Mouse (Mus musculus) hindbrain, embryonic 16.5 days (tissue): ENCODE data around the gene Cotl1. TPM values are rescaled to one million over a fixed set of nuclear protein-coding genes. Genes with fewer than 3 reads are reported as not detected.

Experiments
- ATAC-seq: fragments of 200-750 bp; cut with Nextera tagmentation; 2 replicates; pipeline ENCODE4 v1.8.0; 2017; ENCODE audit warnings: moderate TSS enrichment, moderate library complexity
- H3K27ac ChIP-seq: fragments of 300-500 bp; sonication (generic); 2 replicates; pipeline ENCODE4 v1.5.1; 2014; ENCODE audit warnings: low read depth, mild to moderate bottlenecking, control low read depth, low read length, moderate library complexity
- H3K27me3 ChIP-seq: fragments of 300-500 bp; sonication (generic); replicated peaks from 2 replicates; pipeline ENCODE4 v1.6.1; 2014; ENCODE audit warnings: low read length; ENCODE audit not compliant: control insufficient read depth, insufficient read depth
- H3K36me3 ChIP-seq: fragments of 300-500 bp; sonication (generic); 2 replicates; pipeline ENCODE4 v1.6.1; 2014; ENCODE audit warnings: mild to moderate bottlenecking, low read length, moderate library complexity, mixed read lengths; ENCODE audit not compliant: control insufficient read depth, insufficient read depth
- H3K4me1 ChIP-seq: fragments of 300-500 bp; sonication (generic); 2 replicates; pipeline ENCODE4 v1.6.1; 2014; ENCODE audit warnings: low read depth, low read length; ENCODE audit not compliant: control insufficient read depth, insufficient read depth
- H3K4me2 ChIP-seq: fragments of 300-500 bp; sonication (generic); 2 replicates; pipeline ENCODE4 v1.6.1; 2014; ENCODE audit warnings: mild to moderate bottlenecking, low read length, control low read depth, moderate library complexity
- H3K4me3 ChIP-seq: fragments of 300-500 bp; sonication (generic); 2 replicates; pipeline ENCODE4 v1.5.1; 2014; ENCODE audit warnings: mild to moderate bottlenecking, low read length, control low read depth, moderate library complexity
- H3K9ac ChIP-seq: fragments of 300-500 bp; sonication (generic); 2 replicates; pipeline ENCODE4 v1.6.1; 2014; ENCODE audit warnings: low read depth, mild to moderate bottlenecking, control low read depth, low read length, moderate library complexity
- H3K9me3 ChIP-seq: fragments of 300-500 bp; sonication (generic); 2 replicates; pipeline ENCODE4 v1.6.1; 2014; ENCODE audit warnings: mild to moderate bottlenecking, low read length, moderate library complexity; ENCODE audit not compliant: control insufficient read depth
- WGBS: fragments of 180-500 bp; shearing (Covaris S2); extraction: QIAGEN DNeasy Blood & Tissue Kit; methylation state at CpG from one replicate; pipeline ENCODE4 v1.1.7; 2014; 5-methylcytosine and 5-hydroxymethylcytosine counted together
- polyA plus RNA-seq: library from polyadenylated mRNA; unstranded; fragments of >200 nt; fragmentation: Nextera tagmentation; extraction: Ambion mirVana; gene quantifications from 2 replicates; pipeline ENCODE4 v1.2.1, GENCODE M21; 2015

Cotl1 gene
- polyA plus RNA-seq, 1 experiment from 2014 or later, result 112 TPM

- H3K27me3 ChIP-seq, result no peaks in the 10 kb centered on the region
- 83% methylated on average over 5 of the region's 5 CpGs for WGBS
- H3K27ac ChIP-seq, result no peak overlapping the region
- no peaks in the 10 kb centered on the region for H3K9me3 ChIP-seq
- no peak overlapping the region for H3K4me2 ChIP-seq
- H3K4me3 ChIP-seq, result no peak overlapping the region
- H3K9ac ChIP-seq, result no peak overlapping the region
- ATAC-seq, result no peak
- H3K4me1 ChIP-seq, result peaks cover 35% of the 10 kb centered on the region
- peaks cover 4% of the 10 kb centered on the region; the same call in 1 of the 2 replicates for H3K36me3 ChIP-seq
Observed at GRCm38 (mm10) chr8:119826982-119827381, 13.4 kb downstream of the Cotl1 start.

- no peak overlapping the region for H3K9ac ChIP-seq
- H3K9me3 ChIP-seq, result no peaks in the 10 kb centered on the region
- no peaks in the 10 kb centered on the region for H3K27me3 ChIP-seq
- ATAC-seq, result no peak
- no peak overlapping the region for H3K27ac ChIP-seq
- no peak overlapping the region for H3K4me2 ChIP-seq
- H3K36me3 ChIP-seq, result peaks cover 7% of the 10 kb centered on the region
- 89% methylated on average over 19 of the region's 19 CpGs for WGBS
- H3K4me1 ChIP-seq, result peaks cover 27% of the 10 kb centered on the region
- no peak overlapping the region for H3K4me3 ChIP-seq
Observed at GRCm38 (mm10) chr8:119825950-119826730, 14.2 kb downstream of the Cotl1 start.

- Histone ChIP-seq H3K9ac (no peak overlapping the region), H3K4me3 (no peak overlapping the region), H3K4me1 (peaks cover 14% of the 10 kb centered on the region), H3K36me3 (peaks cover 7% of the 10 kb centered on the region), H3K9me3 (no peaks in the 10 kb centered on the region), H3K27me3 (no peaks in the 10 kb centered on the region), H3K4me2 (no peak overlapping the region), H3K27ac (no peak overlapping the region)
- WGBS, result 72% methylated on average over 11 of the region's 11 CpGs
- ATAC-seq, result no peak
Observed at GRCm38 (mm10) chr8:119824809-119825273, 15.5 kb downstream of the Cotl1 start.

GRCm38 (mm10) chr8:119824100-119824499, 16.2 kb downstream of the Cotl1 start:
- no peaks in the 10 kb centered on the region for H3K27me3 ChIP-seq
- no peak overlapping the region for H3K4me2 ChIP-seq
- H3K27ac ChIP-seq, result no peak overlapping the region; the same call in 1 of the 2 replicates
- H3K36me3 ChIP-seq, result peaks cover 7% of the 10 kb centered on the region
- ATAC-seq, result peak; percentile 73
- H3K9me3 ChIP-seq, result no peaks in the 10 kb centered on the region
- peaks cover 8% of the 10 kb centered on the region for H3K4me1 ChIP-seq
- no peak overlapping the region for H3K9ac ChIP-seq
- WGBS, result 50% methylated on average over 4 of the region's 4 CpGs
- H3K4me3 ChIP-seq, result no peak overlapping the region

- ATAC-seq, result no peak
- Histone ChIP-seq H3K9me3 (no peaks in the 10 kb centered on the region), H3K27me3 (no peaks in the 10 kb centered on the region), H3K9ac (no peak overlapping the region), H3K36me3 (peaks cover 7% of the 10 kb centered on the region), H3K4me3 (no peak overlapping the region), H3K4me2 (no peak overlapping the region), H3K4me1 (peaks cover 3% of the 10 kb centered on the region), H3K27ac (no peak overlapping the region)
- whole genome bisulfite sequencing, result 96% methylated on average over 9 of the region's 9 CpGs
Observed at GRCm38 (mm10) chr8:119823278-119823677, 17.1 kb downstream of the Cotl1 start.

- 96% methylated on average over 6 of the region's 6 CpGs for WGBS
- no peak for ATAC-seq
Observed at GRCm38 (mm10) chr8:119821691-119822090, 18.7 kb downstream of the Cotl1 start.

GRCm38 (mm10) chr8:119819976-119820375, 20.4 kb downstream of the Cotl1 start:
- H3K36me3 ChIP-seq, result peaks cover 7% of the 10 kb centered on the region
- no peak for ATAC-seq

More at GRCm38 (mm10) chr8:119821691-119822090, 18.7 kb downstream of the Cotl1 start:
- Histone ChIP-seq H3K36me3 (peaks cover 7% of the 10 kb centered on the region), H3K4me3 (no peak overlapping the region), H3K4me1 (peaks cover 5% of the 10 kb centered on the region; the same call in 1 of the 2 replicates), H3K27ac (no peak overlapping the region), H3K9ac (no peak overlapping the region), H3K27me3 (no peaks in the 10 kb centered on the region), H3K4me2 (no peak overlapping the region), H3K9me3 (no peaks in the 10 kb centered on the region)

GRCm38 (mm10) chr8:119819316-119819715, 21.0 kb downstream of the Cotl1 start:
- ATAC-seq, result no peak
- Histone ChIP-seq H3K36me3 (peaks cover 7% of the 10 kb centered on the region), H3K9me3 (no peaks in the 10 kb centered on the region), H3K27ac (0 out of 2 replicates have a peak overlapping the region, but pooled peaks have one; percentile 12), H3K4me1 (peaks cover 8% of the 10 kb centered on the region; the same call in 1 of the 2 replicates), H3K4me3 (no peak overlapping the region), H3K9ac (no peak overlapping the region), H3K4me2 (no peak overlapping the region), H3K27me3 (no peaks in the 10 kb centered on the region)
- 47% methylated on average over 7 of the region's 7 CpGs for WGBS

More at GRCm38 (mm10) chr8:119819976-119820375, 20.4 kb downstream of the Cotl1 start:
- Histone ChIP-seq H3K27ac (no peak overlapping the region), H3K4me2 (no peak overlapping the region), H3K9me3 (no peaks in the 10 kb centered on the region), H3K9ac (no peak overlapping the region), H3K4me1 (peaks cover 8% of the 10 kb centered on the region; the same call in 1 of the 2 replicates), H3K4me3 (no peak overlapping the region), H3K27me3 (no peaks in the 10 kb centered on the region)
- 94% methylated on average over 8 of the region's 8 CpGs for WGBS

- Histone ChIP-seq H3K9me3 (no peaks in the 10 kb centered on the region), H3K27me3 (no peaks in the 10 kb centered on the region), H3K36me3 (peaks cover 7% of the 10 kb centered on the region), H3K27ac (no peak overlapping the region), H3K4me3 (no peak overlapping the region), H3K4me2 (no peak overlapping the region), H3K9ac (no peak overlapping the region), H3K4me1 (peaks cover 7% of the 10 kb centered on the region; the same call in 1 of the 2 replicates)
- ATAC-seq, result no peak
- WGBS, result 33% methylated on average over 12 of the region's 12 CpGs
Observed at GRCm38 (mm10) chr8:119817446-119817845, 22.9 kb downstream of the Cotl1 start.
